14 mouse cellular contexts compared by ENCODE assay signal in the genomic region with DNA sequence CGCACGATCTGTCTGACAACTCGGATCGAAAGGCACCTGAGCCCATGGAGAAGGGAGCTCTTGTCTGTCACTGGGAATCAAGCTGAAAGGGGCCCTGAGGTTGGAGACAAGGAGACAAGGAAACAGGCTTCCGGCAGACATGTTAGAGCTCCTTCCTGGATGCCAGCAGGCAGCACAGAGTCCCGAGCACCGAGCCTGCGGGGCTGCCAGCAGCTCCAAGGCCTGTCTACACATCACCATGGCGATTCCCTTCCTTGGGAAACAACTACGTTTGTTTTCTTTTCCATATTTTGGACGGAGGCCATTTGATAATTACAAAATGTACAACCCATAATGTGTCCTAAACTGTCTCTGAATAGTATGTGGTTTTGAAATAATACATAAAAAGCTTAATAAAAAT.
A peak's percentile ranks its signal among the peaks of the same experiment; 100 is the strongest.
DNase-seq lines count a peak whose midpoint lies in the region; ATAC-seq lines count a peak whose summit lies in the region.
"Had no signal": no experiment of that assay in that cellular context is flagged by ENCODE, and none has a peak within 500 bp of the region (broad histone marks: within the 10 kb centered on the region; RNA-seq: fewer than 3 reads in every experiment).

No protein-coding gene starts in this region.

- no peaks in the 10 kb centered on the region for H3K9me3 ChIP-seq in heart, embryonic 16.5 days (replicated peaks; ENCODE audit: control insufficient read depth, low read length)
- no peaks in the 10 kb centered on the region for H3K9me3 ChIP-seq in midbrain, embryonic 14.5 days (ENCODE audit: control insufficient read depth, low read length)
- H3K9me3 ChIP-seq in midbrain, embryonic 13.5 days: no peaks in the 10 kb centered on the region
- no peaks in the 10 kb centered on the region for H3K9me3 ChIP-seq in neural tube, embryonic 14.5 days (ENCODE audit: control insufficient read depth, low read length)
- H3K9me3 ChIP-seq: midbrain, embryonic 12.5 days had no signal

- WGBS in heart, embryonic 16.5 days: 57% methylated on average over 11 of the region's 11 CpGs
- WGBS in midbrain, embryonic 14.5 days: 66% methylated on average over 11 of the region's 11 CpGs
- 75% methylated on average over 11 of the region's 11 CpGs for WGBS in midbrain, embryonic 13.5 days
- 61% methylated on average over 11 of the region's 11 CpGs for WGBS in neural tube, embryonic 14.5 days

- no peak for ATAC-seq in cerebellum, adult (ENCODE audit: insufficient number of reproducible peaks, low FRiP score, low TSS enrichment)
- ATAC-seq in heart, embryonic 16.5 days (replicated peaks; ENCODE audit: extremely low read depth, insufficient read depth, low FRiP score): no peak
- ATAC-seq in midbrain, embryonic 14.5 days (ENCODE audit: low FRiP score, low TSS enrichment): no peak
- no peak for ATAC-seq in midbrain, embryonic 13.5 days
- no peak for ATAC-seq in neural tube, embryonic 14.5 days (ENCODE audit: low read depth)

- H3K36me3 ChIP-seq in heart, embryonic 16.5 days (ENCODE audit: control insufficient read depth, insufficient read depth): no peaks in the 10 kb centered on the region
- H3K36me3 ChIP-seq in midbrain, embryonic 14.5 days (ENCODE audit: control insufficient read depth, insufficient read depth, low read length): no peaks in the 10 kb centered on the region
- H3K36me3 ChIP-seq in midbrain, embryonic 13.5 days: no peaks in the 10 kb centered on the region
- no peaks in the 10 kb centered on the region for H3K36me3 ChIP-seq in neural tube, embryonic 14.5 days (ENCODE audit: control insufficient read depth, insufficient read depth, low read length)
- H3K36me3 ChIP-seq: midbrain, embryonic 12.5 days had no signal

- DNase-seq in cerebellum, postnatal 14 days: peak; percentile 32 to 35
- no peak for DNase-seq in heart, adult 18-20 months
- DNase-seq in midbrain, embryonic 14.5 days: peak; percentile 57
- DNase-seq in left cerebral cortex, adult 11 months (ENCODE audit: low spot score): no peak
- DNase-seq: cerebellum, adult 18-20 months; kidney, adult 2 months; spleen, adult 18-20 months; thymus, postnatal 4 days had no signal

- H3K27me3 ChIP-seq in heart, embryonic 16.5 days (ENCODE audit: control insufficient read depth, insufficient read depth, low read length): no peaks in the 10 kb centered on the region
- no peaks in the 10 kb centered on the region for H3K27me3 ChIP-seq in midbrain, embryonic 14.5 days (ENCODE audit: control insufficient read depth, insufficient read depth, low read length)
- H3K27me3 ChIP-seq in midbrain, embryonic 13.5 days: no peaks in the 10 kb centered on the region
- no peaks in the 10 kb centered on the region for H3K27me3 ChIP-seq in neural tube, embryonic 14.5 days (ENCODE audit: control insufficient read depth, insufficient read depth, low read length)
- H3K27me3 ChIP-seq: midbrain, embryonic 12.5 days had no signal

- no peak overlapping the region for H3K9ac ChIP-seq in heart, embryonic 16.5 days (ENCODE audit: low read length)
- no peak overlapping the region for H3K9ac ChIP-seq in midbrain, embryonic 14.5 days (replicated peaks; ENCODE audit: low read length)
- no peak overlapping the region for H3K9ac ChIP-seq in midbrain, embryonic 13.5 days (replicated peaks)
- no peak overlapping the region for H3K9ac ChIP-seq in neural tube, embryonic 14.5 days (replicated peaks; ENCODE audit: low read depth, low read length)
- H3K9ac ChIP-seq: midbrain, embryonic 12.5 days had no signal

- no peak overlapping the region for H3K4me3 ChIP-seq in heart, embryonic 16.5 days (ENCODE audit: low read length)
- no peak overlapping the region for H3K4me3 ChIP-seq in midbrain, embryonic 14.5 days (replicated peaks; ENCODE audit: low read depth, low read length)
- no peak overlapping the region for H3K4me3 ChIP-seq in midbrain, embryonic 13.5 days (replicated peaks)
- no peak overlapping the region for H3K4me3 ChIP-seq in neural tube, embryonic 14.5 days (ENCODE audit: low read depth, low read length)
- H3K4me3 ChIP-seq: midbrain, embryonic 12.5 days had no signal

- H3K4me1 ChIP-seq in heart, embryonic 16.5 days (ENCODE audit: control insufficient read depth, insufficient read depth, low read length): peaks cover 9% of the 10 kb centered on the region
- H3K4me1 ChIP-seq in midbrain, embryonic 14.5 days (ENCODE audit: control insufficient read depth, insufficient read depth, low read length): peaks cover 19% of the 10 kb centered on the region
- peaks cover 25% of the 10 kb centered on the region for H3K4me1 ChIP-seq in midbrain, embryonic 13.5 days (replicated peaks)
- peaks cover 12% of the 10 kb centered on the region for H3K4me1 ChIP-seq in neural tube, embryonic 14.5 days (ENCODE audit: control insufficient read depth, insufficient read depth, low read length)

- H3K4me2 ChIP-seq in heart, embryonic 16.5 days (ENCODE audit: low read depth, low read length): no peak overlapping the region
- no peak overlapping the region for H3K4me2 ChIP-seq in midbrain, embryonic 14.5 days (ENCODE audit: low read length)
- no peak overlapping the region for H3K4me2 ChIP-seq in midbrain, embryonic 13.5 days (replicated peaks)
- no peak overlapping the region for H3K4me2 ChIP-seq in neural tube, embryonic 14.5 days (ENCODE audit: low read depth, low read length)
- H3K4me2 ChIP-seq: liver, embryonic 11.5 days; midbrain, embryonic 12.5 days had no signal

- H3K27ac ChIP-seq in heart, embryonic 16.5 days (ENCODE audit: low read length): peak overlapping the region; percentile 5
- H3K27ac ChIP-seq in midbrain, embryonic 14.5 days (replicated peaks; ENCODE audit: low read depth, low read length): no peak overlapping the region; the same call in 1 of the 2 replicates
- H3K27ac ChIP-seq in midbrain, embryonic 13.5 days: no peak overlapping the region; the same call in 1 of the 2 replicates
- peak overlapping the region; percentile 25; the same call in 1 of the 2 replicates for H3K27ac ChIP-seq in neural tube, embryonic 14.5 days (ENCODE audit: low read depth, low read length)
- H3K27ac ChIP-seq: midbrain, embryonic 12.5 days had no signal

Comparison
In these comparisons a context has a peak if more than half of its experiments do, and no peak if none do; other contexts are left out.
1. DNase-seq: peak in cerebellum, postnatal 14 days (2 of 2) and midbrain, embryonic 14.5 days (single experiment); none in heart, adult 18-20 months (0 of 2) and left cerebral cortex, adult 11 months (single experiment).
2. H3K27ac ChIP-seq: peak in heart, embryonic 16.5 days (single experiment) and neural tube, embryonic 14.5 days (single experiment); none in midbrain, embryonic 14.5 days (single experiment) and midbrain, embryonic 13.5 days (single experiment).